Mouse (Mus musculus): ENCODE results near the gene Lgr6. TPM values are rescaled to one million over a fixed set of nuclear protein-coding genes. Genes with fewer than 3 reads are reported as not detected.
A peak's percentile ranks its signal among the peaks of the same experiment; 100 is the strongest.
"Not testable (repeated sequence)": the region's sequence is repeated elsewhere in the genome, so short reads cannot be mapped to it uniquely, and the experiment has no call there.

The Lgr6 gene
- polyA plus RNA-seq, 1 experiment from 2014 or later = 9.3 TPM

GRCm38 (mm10) chr1:135126443-135127027 lies 21.5 kb upstream of the Lgr6 start:
- Histone ChIP-seq H3K4me3 (0 out of 2 replicates have a peak overlapping the region, but pooled peaks have one; percentile 11), H3K4me1 (peaks cover 63% of the 10 kb centered on the region), H3K36me3 (no peaks in the 10 kb centered on the region), H3K9me3 (no peaks in the 10 kb centered on the region), H3K4me2 (peak overlapping the region; percentile 21), H3K27ac (peak overlapping the region; percentile 85), H3K27me3 (peaks cover 9% of the 10 kb centered on the region; the same call in 1 of the 2 replicates), H3K9ac (no peak overlapping the region)
- WGBS = 11% methylated on average over 4 of the region's 4 CpGs
- no peak for ATAC-seq (ENCODE audit: insufficient number of reproducible peaks, low FRiP score, low TSS enrichment, low read depth)

DNA sequence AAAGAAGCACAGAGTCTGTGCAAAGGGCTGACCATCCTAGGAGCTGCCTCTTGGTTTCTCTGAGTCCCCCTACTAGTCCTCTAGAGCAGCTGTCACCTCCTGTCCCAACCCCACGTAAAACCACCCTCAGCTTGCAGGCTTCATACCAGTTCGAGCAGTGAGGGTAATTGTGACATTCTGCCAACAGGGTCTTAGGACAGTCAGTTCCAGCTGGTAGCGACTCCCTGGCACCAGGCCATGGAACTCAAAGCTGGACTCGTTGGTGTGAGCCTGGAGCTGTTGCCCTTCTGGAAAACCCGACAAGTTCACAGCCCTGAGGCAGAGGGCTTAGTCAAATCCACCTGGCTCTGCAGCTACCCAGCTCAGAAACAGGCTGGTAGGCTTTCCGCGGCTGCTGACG lies 20.9 kb upstream of the Lgr6 start:
- H3K4me2 ChIP-seq = peak overlapping the region; percentile 21
- peaks cover 9% of the 10 kb centered on the region; the same call in 1 of the 2 replicates for H3K27me3 ChIP-seq
- H3K4me1 ChIP-seq = peaks cover 57% of the 10 kb centered on the region
- H3K27ac ChIP-seq = peak overlapping the region; percentile 85
- ATAC-seq (ENCODE audit: insufficient number of reproducible peaks, low FRiP score, low TSS enrichment, low read depth) = no peak
- 0 out of 2 replicates have a peak overlapping the region, but pooled peaks have one; percentile 11 for H3K4me3 ChIP-seq
- H3K9me3 ChIP-seq = no peaks in the 10 kb centered on the region
- H3K9ac ChIP-seq = no peak overlapping the region
- WGBS = 24% methylated on average over 8 of the region's 8 CpGs
- no peaks in the 10 kb centered on the region for H3K36me3 ChIP-seq

DNA sequence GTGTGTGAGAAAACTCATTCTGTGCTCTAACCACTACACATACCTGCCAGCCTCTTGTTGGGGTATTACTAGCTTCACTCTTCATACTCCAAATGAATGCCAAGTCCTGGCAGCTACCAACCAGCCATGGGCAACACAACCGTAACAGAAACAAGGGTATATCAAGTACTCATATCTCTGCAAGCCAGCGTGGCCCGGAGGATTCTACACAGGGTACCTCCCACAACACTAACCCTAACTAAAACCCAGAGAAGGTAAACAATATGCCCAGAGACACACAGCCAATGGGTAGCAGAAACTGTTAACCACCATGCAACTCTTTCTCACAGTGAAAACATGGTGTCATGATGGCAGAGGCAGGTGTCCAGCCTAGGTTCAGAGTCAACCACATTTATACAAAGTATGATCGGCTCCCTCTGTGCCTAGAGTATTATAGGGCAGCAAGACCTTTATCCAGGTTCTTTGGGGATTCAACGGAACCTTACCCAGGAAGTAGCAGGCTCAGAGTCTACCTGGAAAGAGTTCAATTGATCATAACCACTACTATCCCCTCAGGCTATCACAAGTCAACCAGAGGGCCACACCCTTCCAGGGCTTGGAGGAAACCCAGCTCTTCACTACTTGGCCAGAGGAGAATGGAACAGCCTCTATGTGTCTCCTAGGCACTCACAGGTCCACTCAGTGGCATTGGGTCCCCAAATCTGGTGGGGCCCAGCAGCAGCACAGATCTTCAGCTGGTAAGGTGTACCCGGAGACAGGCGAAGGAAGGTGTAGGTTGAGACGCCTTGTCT lies 19.7 kb upstream of the Lgr6 start:
- H3K36me3 ChIP-seq = peaks cover 3% of the 10 kb centered on the region; the same call in 1 of the 2 replicates
- no peak overlapping the region for H3K27ac ChIP-seq
- H3K4me3 ChIP-seq = no peak overlapping the region
- no peak overlapping the region for H3K4me2 ChIP-seq
- peaks cover 49% of the 10 kb centered on the region for H3K4me1 ChIP-seq
- H3K9ac ChIP-seq = no peak overlapping the region
- peaks cover 8% of the 10 kb centered on the region; the same call in 1 of the 2 replicates for H3K27me3 ChIP-seq
- 94% methylated on average over 8 of the region's 8 CpGs for WGBS
- ATAC-seq (ENCODE audit: insufficient number of reproducible peaks, low FRiP score, low TSS enrichment, low read depth) = no peak
- no peaks in the 10 kb centered on the region for H3K9me3 ChIP-seq

GRCm38 (mm10) chr1:135112661-135113060 lies 7.6 kb upstream of the Lgr6 start:
- Histone ChIP-seq H3K4me1 (peaks cover 4% of the 10 kb centered on the region; the same call in 1 of the 2 replicates), H3K27ac (no peak overlapping the region), H3K27me3 (no peaks in the 10 kb centered on the region), H3K9ac (no peak overlapping the region), H3K4me3 (no peak overlapping the region), H3K36me3 (no peaks in the 10 kb centered on the region), H3K4me2 (no peak overlapping the region), H3K9me3 (no peaks in the 10 kb centered on the region)
- 8% methylated on average over 8 of the region's 8 CpGs for WGBS
- no peak for ATAC-seq (ENCODE audit: insufficient number of reproducible peaks, low FRiP score, low TSS enrichment, low read depth)

DNA sequence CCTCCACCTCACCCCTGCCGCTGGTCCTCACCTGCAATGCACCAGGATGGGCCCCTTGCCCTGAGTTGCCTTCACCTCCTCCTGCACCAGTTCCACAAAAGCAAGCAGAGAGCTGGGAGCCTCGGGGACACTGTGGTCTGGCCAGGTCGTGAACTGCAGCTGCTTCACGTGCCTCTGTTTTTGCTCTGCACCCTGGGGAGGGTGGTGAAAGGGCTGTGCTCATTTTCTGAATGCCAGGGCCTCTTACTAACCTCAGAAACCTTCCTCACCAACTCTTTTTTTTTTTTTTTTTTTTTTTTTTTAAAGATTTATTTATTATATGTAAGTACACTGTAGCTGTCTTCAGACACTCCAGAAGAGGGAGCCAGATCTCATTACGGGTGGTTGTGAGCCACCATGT lies 6.2 kb upstream of the Lgr6 start:
- H3K9ac ChIP-seq; H3K27ac ChIP-seq; H3K4me1 ChIP-seq; H3K4me3 ChIP-seq; H3K4me2 ChIP-seq; ATAC-seq (ENCODE audit: insufficient number of reproducible peaks, low FRiP score, low TSS enrichment, low read depth); H3K36me3 ChIP-seq; H3K9me3 ChIP-seq: not testable (repeated sequence)
- H3K27me3 ChIP-seq = peaks cover 12% of the 10 kb centered on the region; the same call in 1 of the 2 replicates
- 60% methylated on average over 5 of the region's 5 CpGs for WGBS

DNA sequence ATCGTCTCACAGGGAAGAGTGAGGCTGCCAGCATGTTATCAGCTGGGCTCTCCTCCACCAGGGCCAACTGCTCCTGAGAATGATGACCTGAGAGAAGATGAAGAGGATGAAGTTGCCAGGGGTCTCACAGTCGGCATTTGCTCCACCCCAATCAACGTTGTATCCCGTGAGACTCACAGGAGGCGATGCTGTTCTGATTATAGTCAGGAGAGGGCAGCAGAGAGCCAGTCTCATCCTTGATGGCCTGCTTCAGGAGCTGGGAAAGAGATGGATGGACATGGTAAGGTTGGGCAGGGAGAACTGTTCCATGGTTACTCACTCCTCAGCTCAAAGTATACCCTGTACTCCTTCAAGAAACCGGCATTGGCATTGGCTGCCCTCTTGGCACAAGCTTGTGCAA lies 5.0 kb upstream of the Lgr6 start:
- Histone ChIP-seq H3K9me3 (no peaks in the 10 kb centered on the region), H3K36me3 (no peaks in the 10 kb centered on the region), H3K27ac (no peak overlapping the region), H3K4me2 (no peak overlapping the region), H3K4me3 (no peak overlapping the region), H3K27me3 (peaks cover 23% of the 10 kb centered on the region), H3K9ac (no peak overlapping the region), H3K4me1 (peaks cover 15% of the 10 kb centered on the region)
- no peak for ATAC-seq (ENCODE audit: insufficient number of reproducible peaks, low FRiP score, low TSS enrichment, low read depth)
- 20% methylated on average over 6 of the region's 6 CpGs for WGBS

DNA sequence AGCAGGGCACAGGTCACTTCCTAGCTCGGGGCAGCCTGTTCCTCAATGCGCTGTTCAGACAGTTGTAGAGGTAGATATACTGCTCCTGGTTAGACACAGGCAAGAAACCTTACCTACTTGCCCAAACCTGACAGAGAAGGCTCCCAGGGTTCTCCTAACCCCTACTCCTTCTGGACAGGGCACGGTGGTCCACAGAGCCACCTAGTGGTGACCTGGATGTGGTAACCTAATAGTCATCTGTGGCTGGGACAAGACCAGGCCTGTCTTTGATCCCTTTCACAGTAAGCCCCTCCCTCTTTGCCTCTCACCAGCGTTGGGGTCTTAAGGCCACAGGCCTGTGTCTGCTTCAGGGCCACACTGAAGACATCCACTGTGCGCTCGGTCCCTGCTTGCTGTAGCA lies 3.5 kb upstream of the Lgr6 start:
- no peak for ATAC-seq (ENCODE audit: insufficient number of reproducible peaks, low FRiP score, low TSS enrichment, low read depth)

GRCm38 (mm10) chr1:135105951-135106350 lies 875 bp upstream of the Lgr6 start:
- Histone ChIP-seq H3K9me3 (no peaks in the 10 kb centered on the region), H3K27me3 (peaks cover 59% of the 10 kb centered on the region), H3K36me3 (no peaks in the 10 kb centered on the region), H3K4me2 (peak overlapping the region; percentile 88), H3K27ac (no peak overlapping the region), H3K9ac (no peak overlapping the region), H3K4me1 (peaks cover 27% of the 10 kb centered on the region), H3K4me3 (peak overlapping the region; percentile 51)
- ATAC-seq (ENCODE audit: insufficient number of reproducible peaks, low FRiP score, low TSS enrichment, low read depth) = no peak
- under 1% methylated on average over 8 of the region's 8 CpGs for WGBS

More for the DNA sequence above, 3.5 kb upstream of the Lgr6 start:
- Histone ChIP-seq H3K9me3 (no peaks in the 10 kb centered on the region), H3K36me3 (no peaks in the 10 kb centered on the region), H3K27me3 (peaks cover 38% of the 10 kb centered on the region), H3K4me3 (no peak overlapping the region), H3K27ac (no peak overlapping the region), H3K9ac (no peak overlapping the region), H3K4me1 (peaks cover 28% of the 10 kb centered on the region), H3K4me2 (no peak overlapping the region)
- 37% methylated on average over 6 of the region's 6 CpGs for WGBS

- Histone ChIP-seq H3K9ac (no peak overlapping the region), H3K4me2 (no peak overlapping the region), H3K4me1 (peaks cover 60% of the 10 kb centered on the region), H3K9me3 (no peaks in the 10 kb centered on the region), H3K36me3 (no peaks in the 10 kb centered on the region), H3K4me3 (no peak overlapping the region), H3K27me3 (peaks cover 51% of the 10 kb centered on the region), H3K27ac (no peak overlapping the region)
- WGBS = 47% methylated on average over 7 of the region's 7 CpGs
- ATAC-seq (ENCODE audit: insufficient number of reproducible peaks, low FRiP score, low TSS enrichment, low read depth) = no peak
Observed at GRCm38 (mm10) chr1:135100400-135100799, 4.7 kb downstream of the Lgr6 start.

DNA sequence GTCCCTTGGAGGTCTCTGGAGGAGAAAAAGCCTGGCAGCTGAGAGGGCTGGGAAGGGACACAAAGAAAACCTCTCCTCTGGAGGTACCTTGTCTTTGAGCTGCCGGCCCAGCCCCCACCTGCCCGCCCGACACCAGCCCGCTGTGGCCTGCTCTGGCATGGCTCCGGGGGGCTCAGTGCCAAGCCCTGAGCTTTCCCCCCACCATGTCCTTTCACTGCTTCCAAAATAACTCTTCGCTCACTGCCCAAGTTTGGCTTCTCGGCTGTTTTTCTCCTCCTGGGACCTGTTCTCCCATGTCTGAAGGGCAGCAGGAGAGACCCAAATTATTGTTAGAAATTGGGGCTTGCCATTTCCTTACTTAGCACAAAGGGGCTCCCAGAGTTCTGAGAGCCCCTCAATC lies 6.6 kb downstream of the Lgr6 start:
- no peak overlapping the region for H3K4me3 ChIP-seq
- WGBS = 57% methylated on average over 7 of the region's 7 CpGs
- no peak overlapping the region for H3K4me2 ChIP-seq
- peaks cover 32% of the 10 kb centered on the region for H3K27me3 ChIP-seq
- peaks cover 44% of the 10 kb centered on the region for H3K4me1 ChIP-seq
- no peak for ATAC-seq (ENCODE audit: insufficient number of reproducible peaks, low FRiP score, low TSS enrichment, low read depth)
- peak overlapping the region; percentile 17; the same call in 1 of the 2 replicates for H3K27ac ChIP-seq
- no peaks in the 10 kb centered on the region for H3K9me3 ChIP-seq
- H3K36me3 ChIP-seq = no peaks in the 10 kb centered on the region
- H3K9ac ChIP-seq = no peak overlapping the region

DNA sequence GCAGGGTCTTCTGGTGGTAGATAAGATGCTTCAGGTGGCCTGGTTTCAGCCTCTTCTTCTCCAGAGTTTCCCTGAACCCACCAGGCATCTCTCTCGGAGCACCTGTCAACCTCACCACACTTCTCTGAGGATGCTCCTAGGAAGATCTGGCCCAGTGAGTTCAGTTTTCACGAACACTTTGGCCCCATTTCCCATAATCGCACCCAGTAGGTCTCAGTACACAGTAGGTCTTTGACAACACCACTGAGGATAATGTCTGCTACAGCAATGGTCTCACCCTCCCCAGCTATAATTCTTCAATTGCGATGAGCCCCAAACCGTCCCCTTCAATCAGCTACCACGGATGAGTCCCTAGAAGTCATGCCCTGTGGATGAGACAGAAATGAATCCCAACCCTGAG lies 7.6 kb downstream of the Lgr6 start:
- no peak overlapping the region for H3K9ac ChIP-seq
- H3K36me3 ChIP-seq = no peaks in the 10 kb centered on the region
- 89% methylated on average over 6 of the region's 6 CpGs for whole genome bisulfite sequencing
- H3K4me3 ChIP-seq = no peak overlapping the region
- no peaks in the 10 kb centered on the region for H3K9me3 ChIP-seq
- peaks cover 24% of the 10 kb centered on the region; the same call in 1 of the 2 replicates for H3K27me3 ChIP-seq
- no peak for ATAC-seq (ENCODE audit: insufficient number of reproducible peaks, low FRiP score, low TSS enrichment, low read depth)
- H3K27ac ChIP-seq = no peak overlapping the region
- peaks cover 44% of the 10 kb centered on the region for H3K4me1 ChIP-seq
- no peak overlapping the region for H3K4me2 ChIP-seq

DNA sequence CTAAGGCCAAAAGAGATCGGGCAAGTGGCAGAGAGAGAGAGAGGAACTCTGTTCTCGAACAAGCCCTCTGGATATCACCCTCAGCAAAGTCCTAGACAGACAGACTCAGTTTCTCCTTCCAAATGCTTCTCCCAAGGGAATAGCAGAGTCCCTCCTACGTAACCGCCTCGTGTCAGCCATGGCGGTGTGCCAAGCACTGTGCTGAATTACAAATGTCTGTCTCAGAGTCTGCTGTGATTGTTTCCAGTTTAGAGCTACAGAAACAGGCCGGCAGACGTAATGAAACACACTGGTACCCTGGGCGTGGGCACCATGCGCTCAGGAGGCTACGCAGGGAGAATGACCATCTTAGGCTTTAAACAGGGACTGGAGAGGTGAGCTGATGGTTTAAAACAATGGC lies 8.8 kb downstream of the Lgr6 start:
- WGBS = 69% methylated on average over 11 of the region's 11 CpGs
- peaks cover 44% of the 10 kb centered on the region for H3K4me1 ChIP-seq
- H3K4me3 ChIP-seq = no peak overlapping the region
- H3K9me3 ChIP-seq = no peaks in the 10 kb centered on the region
- H3K27me3 ChIP-seq = peaks cover 16% of the 10 kb centered on the region; the same call in 1 of the 2 replicates
- H3K27ac ChIP-seq = no peak overlapping the region
- no peak for ATAC-seq (ENCODE audit: insufficient number of reproducible peaks, low FRiP score, low TSS enrichment, low read depth)
- H3K4me2 ChIP-seq = no peak overlapping the region
- no peak overlapping the region for H3K9ac ChIP-seq
- H3K36me3 ChIP-seq = no peaks in the 10 kb centered on the region

Data from limb, embryonic 15.5 days (tissue).